Mouse (Mus musculus) spleen, adult 2 months (tissue): Measurements from ENCODE around the gene Scn8a.

ENCODE experiments used
- CTCF ChIP-seq: fragments of 200-500 bp; IDR thresholded peaks from 2 replicates; pipeline ENCODE4 v1.5.1; 2011; ENCODE audit warnings: mild to moderate bottlenecking, inconsistent platforms; ENCODE audit not compliant: insufficient read depth, insufficient read length, insufficient replicate concordance; ENCODE audit errors: extremely low read depth
- POLR2A ChIP-seq: fragments of 200-500 bp; IDR thresholded peaks from 2 replicates; pipeline ENCODE4 v1.6.1; 2011; ENCODE audit warnings: low read depth, low read length, inconsistent platforms

- TF ChIP-seq CTCF: no peak
- TF ChIP-seq POLR2A: no peak
These were observed 26.8 kb downstream of the Scn8a start for GRCm38 (mm10) chr15:100896502-100896901.
